Mouse (Mus musculus): Measurements from ENCODE around the gene Shpk.

DNA sequence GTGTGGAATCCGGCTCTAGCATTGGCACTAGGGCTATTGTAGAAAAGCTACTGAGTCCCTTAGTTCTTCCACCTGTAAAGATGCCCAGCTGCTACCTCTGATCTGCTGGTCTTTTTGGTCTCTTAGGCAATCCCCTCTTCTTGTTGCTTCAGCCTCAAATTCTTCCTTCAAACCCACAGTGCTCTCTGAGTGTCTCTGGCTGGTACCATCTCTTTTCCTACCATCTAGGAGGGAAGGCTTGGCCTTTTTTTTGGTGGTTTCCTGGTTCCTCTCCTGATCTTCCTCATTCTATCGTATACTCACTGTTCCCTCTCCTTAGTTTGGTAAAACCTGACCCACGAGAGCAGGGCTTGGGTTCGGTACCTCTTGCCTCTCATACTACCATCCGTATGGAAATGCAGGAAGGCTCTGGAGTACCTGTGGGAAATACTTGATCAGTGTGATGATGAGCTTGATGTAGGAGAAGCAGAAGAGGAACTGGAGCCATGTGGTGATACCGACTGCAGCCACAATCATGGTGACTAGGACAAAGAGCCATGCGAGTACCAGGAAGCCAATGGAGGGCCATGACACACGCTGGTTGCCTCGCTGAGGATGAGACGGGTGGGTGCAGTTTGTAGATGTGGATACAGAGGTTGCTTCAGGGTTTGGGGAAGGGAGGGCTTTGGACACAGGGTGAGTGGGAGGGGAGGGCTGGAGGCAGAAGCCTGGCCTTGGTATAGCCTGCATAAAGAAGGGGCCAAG lies 13.2 kb upstream of the Shpk start:
- TF ChIP-seq POLR2A (IDR thresholded peaks at IDR 0.05; ENCODE audit: low read depth, low read length), result no peak
- no peak for TF ChIP-seq CTCF (IDR thresholded peaks at IDR 0.05; ENCODE audit: extremely low read depth, insufficient read length, insufficient replicate concordance, low read depth, low read length)
